Mouse (Mus musculus) T-helper 1 cell (primary cell): ENCODE data around the gene Syce1l.

Experiments
- in situ Hi-C: fragments of 300-600 bp; cut with MboI, MseI; formaldehyde crosslinking; loops from one replicate; pipeline ENCODE4 v1.15.1; 2025; ENCODE audit warnings: high pct_unique_total_duplicates

Gene Syce1l

GRCm38 (mm10) chr8:113642926-113643325 lies at the start of gene Syce1l:
Syce1l (plus strand) TSS chr8:113643213.
- in situ Hi-C loops, result no loop called here

DNA sequence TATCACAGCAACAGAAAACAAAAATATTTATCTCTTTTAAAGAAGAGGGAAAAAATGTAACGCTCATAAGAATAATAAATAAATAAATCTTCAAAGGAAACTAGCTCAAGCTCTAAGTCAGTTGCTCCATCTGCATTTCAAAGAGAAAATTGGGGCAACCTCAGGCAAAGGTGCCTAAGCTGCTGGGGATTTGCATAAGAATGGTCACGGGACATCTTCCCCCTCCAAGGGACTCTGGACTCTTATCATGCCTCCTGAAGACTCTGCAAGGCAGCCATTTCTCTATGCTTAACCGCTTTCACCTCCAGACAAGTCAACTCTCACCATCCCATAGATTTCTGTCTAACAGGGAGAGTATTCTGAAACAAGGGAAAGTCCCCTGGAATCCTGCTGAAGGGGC lies 44.6 kb upstream of the Syce1l start:
- in situ Hi-C loops, result no loop called here

DNA sequence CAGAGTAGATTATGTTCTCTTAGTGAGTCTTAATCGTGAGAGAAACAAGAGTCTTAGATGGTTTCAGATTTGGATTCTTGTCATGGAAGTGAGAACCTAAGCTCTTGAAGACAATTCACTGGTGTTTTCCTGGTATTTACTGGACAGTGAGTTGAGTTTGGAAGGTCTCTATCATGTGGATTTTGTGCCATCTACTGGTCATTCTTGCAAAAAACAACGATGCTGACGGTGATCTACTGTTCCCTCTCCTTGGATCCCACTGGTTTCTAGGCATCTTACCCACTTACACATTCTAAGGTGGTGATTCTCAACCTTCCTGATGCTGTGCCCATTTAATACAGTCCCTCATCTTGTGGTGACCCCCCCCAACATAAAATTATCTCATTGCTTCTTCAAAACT lies 10.4 kb upstream of the Syce1l start:
- in situ Hi-C loops, result loop anchor here (5.0 to 10.0 kb wide), 2 partner anchors 1578 to 1700 kb away; partner anchors contain the start of gene Tmem231

- in situ Hi-C loops, result loop anchor here (5.0 to 10.0 kb wide), 2 partner anchors 1579 to 1702 kb away; partner anchors contain the start of gene Tmem231
Measured at GRCm38 (mm10) chr8:113634161-113634560, 8.9 kb upstream of the Syce1l start.

- in situ Hi-C loops, result loop anchor here (5.0 to 10.0 kb wide), 2 partner anchors 1580 to 1703 kb away; partner anchors contain the start of gene Tmem231
Measured at GRCm38 (mm10) chr8:113634670-113635591, 8.1 kb upstream of the Syce1l start, which contains the start of gene Mon1b. Mon1b (plus strand) TSS chr8:113635587.

GRCm38 (mm10) chr8:113635592-113636279 lies 7.3 kb upstream of the Syce1l start:
- in situ Hi-C loops, result loop anchor here (10.0 kb wide), 1 partner anchor 1581 kb away; no protein-coding TSS in a partner anchor

DNA sequence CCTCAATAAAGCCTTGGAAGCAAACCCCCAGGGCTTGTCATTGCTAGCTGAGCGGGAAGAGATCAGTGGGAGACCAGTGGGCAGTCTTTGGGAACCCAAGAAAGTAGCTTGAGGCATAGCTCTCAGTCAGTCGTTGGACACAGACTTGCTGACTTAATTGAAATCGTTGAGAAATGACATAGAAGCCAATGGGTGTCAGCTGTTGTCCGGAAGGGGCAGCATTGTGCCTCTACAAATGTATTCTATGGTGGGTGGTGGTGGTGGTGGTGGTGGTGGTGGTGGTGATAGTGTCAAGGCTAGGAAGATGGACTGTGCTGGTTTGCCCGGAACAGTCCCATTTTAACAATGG lies 6.8 kb upstream of the Syce1l start:
- in situ Hi-C loops, result loop anchor here (10.0 kb wide), 1 partner anchor 1581 kb away; no protein-coding TSS in a partner anchor

GRCm38 (mm10) chr8:113640357-113640756 lies 2.7 kb upstream of the Syce1l start:
- in situ Hi-C loops, result no loop called here

DNA sequence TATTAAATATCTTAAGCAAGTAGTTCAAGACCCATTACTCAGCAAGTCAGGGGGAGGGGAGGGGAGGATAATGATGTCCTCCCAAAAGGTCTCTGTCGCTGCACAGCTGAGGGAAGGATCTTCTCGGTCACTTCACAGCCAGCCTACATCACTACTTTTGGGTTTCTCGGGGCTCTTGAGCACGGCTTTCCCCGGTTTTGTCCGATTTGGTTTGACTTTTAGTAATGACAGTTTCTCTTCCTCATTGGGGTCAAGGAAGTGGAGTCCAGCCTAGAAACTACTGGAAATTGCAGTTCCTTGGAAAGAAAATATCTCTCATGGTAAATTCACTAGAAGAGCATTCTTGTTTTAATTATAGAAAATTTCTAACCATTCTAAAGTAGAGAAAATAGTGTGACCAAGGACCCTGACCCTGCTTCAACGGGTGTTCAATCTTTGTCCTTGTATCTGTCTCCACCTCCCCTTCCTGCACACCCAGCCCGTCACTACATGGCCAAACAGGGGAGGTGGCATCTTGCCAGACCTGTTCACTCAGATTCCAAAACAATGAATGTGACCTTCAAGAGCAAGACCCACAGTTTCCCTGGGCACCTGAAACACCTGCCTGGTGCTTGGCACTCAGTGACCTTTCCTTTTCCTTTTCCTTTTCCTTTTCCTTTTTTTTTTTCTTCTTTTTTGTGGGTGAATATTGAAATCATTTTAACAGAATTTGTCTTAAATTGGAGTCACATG lies 632 bp downstream of the Syce1l start:
- in situ Hi-C loops, result no loop called here

DNA sequence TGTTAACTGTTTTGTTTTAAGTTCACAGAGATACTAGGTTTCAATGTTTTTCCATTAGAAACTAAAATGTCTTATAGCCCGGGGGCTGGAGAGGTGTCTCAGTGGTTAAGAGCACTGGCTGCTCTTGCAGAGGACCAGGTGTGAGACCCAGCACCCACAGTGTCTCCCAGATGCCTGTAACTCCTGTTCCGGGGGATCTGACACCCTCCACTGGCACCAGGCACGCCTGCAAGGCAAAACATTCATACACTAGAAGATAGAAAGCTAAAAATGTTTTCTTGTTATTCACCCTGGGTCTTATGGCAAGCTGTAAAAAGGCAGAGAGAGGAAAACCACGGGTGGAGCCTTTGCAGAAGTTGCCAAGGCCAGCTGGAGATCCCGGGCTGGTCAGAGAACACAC lies 2.2 kb downstream of the Syce1l start:
- in situ Hi-C loops, result no loop called here

- in situ Hi-C loops, result loop anchor here (10.0 to 25.0 kb wide), 3 partner anchors 710 to 1152 kb away; no protein-coding TSS in a partner anchor
Measured at GRCm38 (mm10) chr8:113652450-113652849, 9.4 kb downstream of the Syce1l start.

- in situ Hi-C loops, result loop anchor here (10.0 to 25.0 kb wide), 3 partner anchors 709 to 1152 kb away; no protein-coding TSS in a partner anchor
Measured at GRCm38 (mm10) chr8:113653151-113653550, 10.1 kb downstream of the Syce1l start.

GRCm38 (mm10) chr8:113656154-113656553 lies 13.1 kb downstream of the Syce1l start:
- in situ Hi-C loops, result loop anchor here (10.0 to 25.0 kb wide), 3 partner anchors 706 to 1149 kb away; no protein-coding TSS in a partner anchor

GRCm38 (mm10) chr8:113656681-113657298 lies 13.8 kb downstream of the Syce1l start:
- in situ Hi-C loops, result loop anchor here (10.0 to 25.0 kb wide), 3 partner anchors 706 to 1148 kb away; no protein-coding TSS in a partner anchor

DNA sequence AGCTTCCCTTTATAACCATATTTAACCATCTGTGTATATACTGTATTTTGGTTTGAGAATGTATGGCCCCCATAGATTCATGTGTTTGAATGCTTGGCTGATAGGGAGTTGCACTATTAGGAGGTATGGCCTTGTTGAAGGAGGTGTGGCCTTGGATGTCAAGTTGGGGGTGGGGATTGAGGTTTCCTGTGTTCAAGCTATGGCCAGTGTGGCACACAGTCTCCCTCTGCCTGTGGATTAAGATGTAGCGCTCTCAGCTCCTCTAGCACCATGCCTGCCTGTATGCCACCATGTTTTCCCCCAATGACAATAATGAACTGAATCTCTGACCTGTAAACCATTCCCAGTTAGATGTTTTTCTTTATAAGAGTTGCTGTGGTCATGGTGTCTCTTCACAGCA lies 17.1 kb downstream of the Syce1l start:
- in situ Hi-C loops, result loop anchor here (25.0 kb wide), 1 partner anchor 702 kb away; no protein-coding TSS in a partner anchor

GRCm38 (mm10) chr8:113664544-113664943 lies 21.5 kb downstream of the Syce1l start:
- in situ Hi-C loops, result loop anchor here (25.0 kb wide), 1 partner anchor 698 kb away; no protein-coding TSS in a partner anchor

GRCm38 (mm10) chr8:113665036-113665435 lies 22.0 kb downstream of the Syce1l start:
- in situ Hi-C loops, result loop anchor here (5.0 to 25.0 kb wide), 2 partner anchors 317 to 697 kb away; no protein-coding TSS in a partner anchor

DNA sequence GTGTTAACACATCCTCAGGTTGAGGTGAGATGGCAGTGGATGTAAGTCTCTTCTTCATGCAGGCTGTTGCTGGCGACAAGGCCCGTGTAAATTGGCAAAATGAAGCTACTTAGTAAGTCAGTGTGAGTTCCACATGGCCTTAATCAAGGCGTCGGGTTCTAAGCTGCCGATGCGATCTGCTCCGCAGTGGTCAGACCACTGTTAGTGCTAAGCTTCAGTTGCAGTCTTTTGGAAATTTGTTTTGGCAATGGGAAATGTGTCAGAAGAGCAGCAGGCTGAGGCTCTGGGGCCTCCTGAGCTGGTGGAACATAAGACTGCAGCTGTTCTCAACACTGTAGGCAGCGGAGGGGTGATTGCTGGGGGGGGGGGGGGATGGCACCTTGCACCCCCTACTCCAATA lies 22.9 kb downstream of the Syce1l start:
- in situ Hi-C loops, result loop anchor here (5.0 to 25.0 kb wide), 2 partner anchors 316 to 696 kb away; no protein-coding TSS in a partner anchor

- in situ Hi-C loops, result loop anchor here (5.0 to 25.0 kb wide), 2 partner anchors 315 to 695 kb away; no protein-coding TSS in a partner anchor
Measured at GRCm38 (mm10) chr8:113666714-113667432, 23.9 kb downstream of the Syce1l start.
